Mouse (Mus musculus) hindbrain, postnatal 0 days (tissue): ENCODE measurements around the gene Snx9. TPM values are rescaled to one million over a fixed set of nuclear protein-coding genes. Genes with fewer than 3 reads are reported as not detected.

Experiments used
- ATAC-seq: fragments of 200-750 bp; cut with Nextera tagmentation; 2 replicates; pipeline ENCODE4 v1.8.0; 2017; ENCODE audit warnings: mild to moderate bottlenecking, moderate TSS enrichment, moderate library complexity
- DNase-seq: peaks from one replicate; pipeline ENCODE4 v3.0.0-alpha.2; 2015; ENCODE audit warnings: low spot score
- H3K27ac ChIP-seq: fragments of 300-500 bp; sonication (generic); 2 replicates; pipeline ENCODE4 v1.5.1; 2014; ENCODE audit warnings: mild to moderate bottlenecking
- H3K27me3 ChIP-seq: fragments of 300-500 bp; sonication (generic); 2 replicates; pipeline ENCODE4 v1.6.1; 2014; ENCODE audit warnings: low read length, mixed read lengths; ENCODE audit not compliant: insufficient read depth
- H3K36me3 ChIP-seq: fragments of 300-500 bp; sonication (generic); 2 replicates; pipeline ENCODE4 v1.6.1; 2014; ENCODE audit warnings: low read length, mixed read lengths; ENCODE audit not compliant: insufficient read depth
- H3K4me1 ChIP-seq: fragments of 300-500 bp; sonication (generic); 2 replicates; pipeline ENCODE4 v1.6.1; 2014; ENCODE audit warnings: antibody characterized with exemption, low read length, mixed read lengths; ENCODE audit not compliant: insufficient read depth
- H3K4me2 ChIP-seq: fragments of 300-500 bp; sonication (generic); 2 replicates; pipeline ENCODE4 v1.6.1; 2014; ENCODE audit warnings: low read depth, mild to moderate bottlenecking, low read length, moderate library complexity, mixed read lengths
- H3K4me3 ChIP-seq: fragments of 300-500 bp; sonication (generic); 2 replicates; pipeline ENCODE4 v1.5.1; 2014; ENCODE audit warnings: low read length
- H3K9ac ChIP-seq: fragments of 300-500 bp; sonication (generic); replicated peaks from 2 replicates; pipeline ENCODE4 v1.6.1; 2014; ENCODE audit warnings: mild to moderate bottlenecking, low read length, moderate library complexity, mixed read lengths
- H3K9me3 ChIP-seq: fragments of 300-500 bp; sonication (generic); 2 replicates; pipeline ENCODE4 v1.6.1; 2016; ENCODE audit warnings: low read length, mixed read lengths
- CTCF ChIP-seq: IDR thresholded peaks from 2 replicates; pipeline ENCODE4 v1.5.1; 2016; ENCODE audit warnings: antibody characterized with exemption, control low read depth, low read depth
- WGBS: fragments of 180-500 bp; shearing (Covaris S2); extraction: QIAGEN DNeasy Blood & Tissue Kit; methylation state at CpG from one replicate; pipeline ENCODE4 v1.1.7; 2014; 5-methylcytosine and 5-hydroxymethylcytosine counted together
- polyA plus RNA-seq: library from polyadenylated mRNA; unstranded; fragments of >200 nt; fragmentation: Nextera tagmentation; extraction: Ambion mirVana; gene quantifications from 2 replicates; pipeline ENCODE4 v1.2.1, GENCODE M21; 2015
- total RNA-seq: library from RNA; depleted of rRNA; stranded (reverse); fragments of >200 nt; gene quantifications from 2 replicates; pipeline ENCODE4 v1.2.3, GENCODE M21; 2014

The Snx9 gene
- total and polyA plus RNA-seq, 2 experiments from 2014 or later: 7.0 to 12.5 TPM

- Histone ChIP-seq H3K36me3 (no peaks in the 10 kb centered on the region), H3K27ac (no peak overlapping the region), H3K9ac (no peak overlapping the region), H3K4me2 (no peak overlapping the region), H3K4me3 (no peak overlapping the region), H3K9me3 (no peaks in the 10 kb centered on the region), H3K4me1 (no peaks in the 10 kb centered on the region), H3K27me3 (no peaks in the 10 kb centered on the region)
- ATAC-seq: no peak
- no peak for TF ChIP-seq CTCF
- no peak for DNase-seq
- WGBS: 74% methylated on average over 17 of the region's 17 CpGs
Measured at GRCm38 (mm10) chr17:5801761-5802655, 39.1 kb upstream of the Snx9 start.

DNA sequence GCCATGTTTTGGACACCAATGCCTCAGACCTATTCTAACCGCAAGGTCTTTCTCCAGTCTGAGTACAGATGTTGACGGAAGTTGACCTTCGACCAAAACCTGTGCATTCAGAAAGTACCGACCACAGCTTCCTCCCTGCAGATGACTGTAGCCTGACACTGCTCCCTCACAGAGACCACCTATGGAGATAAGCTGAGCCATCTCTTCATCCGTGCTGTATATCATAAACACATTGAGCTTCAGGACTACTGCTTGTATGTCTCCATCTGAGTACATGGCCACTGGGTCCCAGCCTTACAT, 38.5 kb upstream of the Snx9 start:
- H3K36me3 ChIP-seq: no peaks in the 10 kb centered on the region
- TF ChIP-seq CTCF: no peak
- no peak overlapping the region for H3K9ac ChIP-seq
- DNase-seq: no peak
- no peak for ATAC-seq
- no peaks in the 10 kb centered on the region for H3K9me3 ChIP-seq
- H3K27me3 ChIP-seq: no peaks in the 10 kb centered on the region
- H3K4me3 ChIP-seq: no peak overlapping the region
- 86% methylated on average over 5 of the region's 5 CpGs for WGBS
- H3K4me1 ChIP-seq: no peaks in the 10 kb centered on the region
- H3K27ac ChIP-seq: no peak overlapping the region
- H3K4me2 ChIP-seq: no peak overlapping the region

DNA sequence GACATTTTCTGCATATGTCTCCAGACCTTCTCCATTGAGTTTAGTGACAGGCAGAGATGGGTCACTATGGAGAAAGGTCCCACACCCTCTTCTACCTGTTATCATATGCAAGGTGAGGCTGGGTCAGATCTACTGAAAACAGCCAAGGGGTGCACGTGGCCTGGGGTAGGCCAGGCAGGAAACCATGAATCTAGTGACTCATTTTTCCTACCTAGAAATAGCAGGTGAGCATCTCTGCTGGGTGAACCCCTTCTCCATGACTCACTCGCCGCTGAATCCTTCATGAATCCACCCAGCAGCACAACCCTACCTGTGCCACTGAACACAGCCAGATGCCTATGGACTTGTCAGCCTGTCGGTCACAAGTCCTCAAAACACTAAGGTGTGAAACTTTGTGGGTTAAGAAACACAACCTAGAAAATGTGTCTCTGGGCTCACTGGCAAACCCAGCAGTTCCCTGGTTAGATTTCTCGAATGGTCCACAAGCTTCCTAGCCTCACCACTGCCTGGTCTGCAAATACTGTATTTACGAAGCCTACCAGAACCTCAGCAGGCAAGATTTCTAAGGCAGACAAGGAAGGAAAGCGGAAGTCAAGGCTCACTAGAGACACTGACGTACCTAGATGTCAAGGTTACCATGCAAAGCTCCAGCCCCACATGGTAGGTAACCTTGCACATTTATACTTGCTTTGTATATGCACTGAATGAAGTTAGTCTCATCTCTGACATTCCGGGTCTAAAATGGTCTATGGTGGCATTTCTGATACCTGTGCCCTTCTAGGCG, 37.7 kb upstream of the Snx9 start:
- H3K27me3 ChIP-seq: no peaks in the 10 kb centered on the region
- ATAC-seq: no peak
- H3K4me3 ChIP-seq: no peak overlapping the region
- no peak overlapping the region for H3K9ac ChIP-seq
- no peak overlapping the region for H3K27ac ChIP-seq
- no peaks in the 10 kb centered on the region for H3K4me1 ChIP-seq
- H3K9me3 ChIP-seq: no peaks in the 10 kb centered on the region
- DNase-seq: no peak
- WGBS: 93% methylated on average over 10 of the region's 10 CpGs
- no peak overlapping the region for H3K4me2 ChIP-seq
- H3K36me3 ChIP-seq: no peaks in the 10 kb centered on the region
- no peak for TF ChIP-seq CTCF

DNA sequence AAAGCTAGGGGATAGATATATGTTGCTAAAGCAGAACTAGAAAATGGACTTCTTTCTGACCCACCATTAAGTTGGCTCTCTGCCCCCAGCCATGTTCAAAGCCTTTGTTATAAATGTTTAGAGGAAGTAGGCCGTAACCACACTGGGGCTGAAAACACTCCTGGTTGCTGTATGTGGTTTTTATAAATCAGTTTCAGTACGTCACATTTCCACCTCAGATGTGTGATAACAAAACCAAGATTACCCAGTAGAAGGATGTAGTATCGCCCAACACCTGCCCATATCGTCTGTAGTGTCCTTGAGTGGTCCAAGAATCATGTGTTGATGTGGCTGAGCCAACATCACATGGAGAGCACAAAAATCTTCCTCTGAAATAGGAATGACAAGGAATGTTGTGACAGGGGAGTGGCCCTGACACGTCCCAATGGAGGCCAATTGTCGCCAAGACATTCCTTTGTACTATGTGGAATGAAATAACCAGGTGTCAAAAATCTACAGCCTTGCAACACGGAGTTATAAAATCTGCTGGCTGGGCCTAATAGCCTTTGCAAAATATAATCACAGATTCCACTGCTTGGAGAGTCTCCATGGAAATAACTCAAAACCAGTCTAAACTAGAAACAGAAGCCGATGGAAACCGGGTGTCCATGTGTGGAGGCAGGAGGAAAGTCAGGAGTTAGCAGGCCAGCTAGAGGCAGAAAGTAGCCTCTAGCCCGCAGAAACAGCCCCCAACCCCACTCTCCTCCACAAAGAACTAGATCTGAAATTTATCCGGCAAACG, 36.6 kb upstream of the Snx9 start:
- Histone ChIP-seq H3K9me3 (no peaks in the 10 kb centered on the region), H3K4me1 (no peaks in the 10 kb centered on the region), H3K9ac (no peak overlapping the region), H3K27ac (no peak overlapping the region), H3K27me3 (no peaks in the 10 kb centered on the region), H3K4me3 (no peak overlapping the region), H3K4me2 (no peak overlapping the region), H3K36me3 (no peaks in the 10 kb centered on the region)
- WGBS: 75% methylated on average over 12 of the region's 12 CpGs
- ATAC-seq (no peak), DNase-seq (no peak)
- TF ChIP-seq CTCF: no peak

GRCm38 (mm10) chr17:5805151-5805834, 35.8 kb upstream of the Snx9 start:
- Histone ChIP-seq H3K4me2 (no peak overlapping the region), H3K9ac (no peak overlapping the region), H3K27ac (no peak overlapping the region), H3K4me3 (no peak overlapping the region), H3K4me1 (no peaks in the 10 kb centered on the region), H3K27me3 (no peaks in the 10 kb centered on the region), H3K9me3 (no peaks in the 10 kb centered on the region), H3K36me3 (no peaks in the 10 kb centered on the region)
- ATAC-seq (no peak), DNase-seq (no peak)
- WGBS: 65% methylated on average over 7 of the region's 7 CpGs
- no peak for TF ChIP-seq CTCF

GRCm38 (mm10) chr17:5805935-5806334, 35.2 kb upstream of the Snx9 start:
- 81% methylated on average over 2 of the region's 2 CpGs for WGBS
- no peaks in the 10 kb centered on the region for H3K9me3 ChIP-seq

More at GRCm38 (mm10) chr17:5805935-5806334, 35.2 kb upstream of the Snx9 start:
- ATAC-seq (no peak), DNase-seq (no peak)
- Histone ChIP-seq H3K4me3 (no peak overlapping the region), H3K4me2 (no peak overlapping the region), H3K27me3 (no peaks in the 10 kb centered on the region), H3K27ac (no peak overlapping the region), H3K36me3 (no peaks in the 10 kb centered on the region), H3K9ac (no peak overlapping the region), H3K4me1 (no peaks in the 10 kb centered on the region)
- no peak for TF ChIP-seq CTCF
